Mouse (Mus musculus) limb, embryonic 13.5 days (tissue): Measurements from ENCODE around the gene Nav3. TPM values are rescaled to one million over a fixed set of nuclear protein-coding genes. Genes with fewer than 3 reads are reported as not detected.
"Not testable (repeated sequence)": the region's sequence is repeated elsewhere in the genome, so short reads cannot be mapped to it uniquely, and the experiment has no call there.

Experiments used
- ATAC-seq: fragments of 200-750 bp; cut with Nextera tagmentation; 2 replicates; pipeline ENCODE4 v1.8.0; 2017; ENCODE audit warnings: low read depth, moderate number of reproducible peaks, moderate TSS enrichment; ENCODE audit not compliant: low FRiP score
- H3K27ac ChIP-seq: fragments of 300-500 bp; sonication (generic); 2 replicates; pipeline ENCODE4 v1.5.1; 2015; ENCODE audit warnings: inconsistent platforms, mild to moderate bottlenecking, moderate library complexity
- H3K27me3 ChIP-seq: fragments of 300-500 bp; sonication (generic); 2 replicates; pipeline ENCODE4 v1.6.1; 2015; ENCODE audit warnings: mild to moderate bottlenecking, inconsistent platforms
- H3K36me3 ChIP-seq: fragments of 300-500 bp; sonication (generic); 2 replicates; pipeline ENCODE4 v1.6.1; 2015; ENCODE audit warnings: inconsistent platforms, mild to moderate bottlenecking, moderate library complexity
- H3K4me1 ChIP-seq: fragments of 300-500 bp; sonication (generic); 2 replicates; pipeline ENCODE4 v1.6.1; 2015; ENCODE audit warnings: inconsistent platforms
- H3K4me2 ChIP-seq: fragments of 300-500 bp; sonication (generic); replicated peaks from 2 replicates; pipeline ENCODE4 v1.6.1; 2015; ENCODE audit warnings: inconsistent platforms, mild to moderate bottlenecking, moderate library complexity
- H3K4me3 ChIP-seq: fragments of 300-500 bp; sonication (generic); 2 replicates; pipeline ENCODE4 v1.5.1; 2015; ENCODE audit warnings: moderate library complexity, mild to moderate bottlenecking, inconsistent platforms
- H3K9ac ChIP-seq: fragments of 300-500 bp; sonication (generic); 2 replicates; pipeline ENCODE4 v1.6.1; 2015; ENCODE audit warnings: mild to moderate bottlenecking, inconsistent platforms
- H3K9me3 ChIP-seq: fragments of 300-500 bp; sonication (generic); 2 replicates; pipeline ENCODE4 v1.6.1; 2016; ENCODE audit warnings: inconsistent platforms
- WGBS: fragments of 180-500 bp; shearing (Covaris S2); methylation state at CpG from one replicate; pipeline ENCODE4 v1.1.7; 2015; 5-methylcytosine and 5-hydroxymethylcytosine counted together
- polyA plus RNA-seq: library from polyadenylated mRNA; unstranded; fragments of >200 nt; fragmentation: Nextera tagmentation; extraction: Ambion mirVana; gene quantifications from 2 replicates; pipeline ENCODE4 v1.2.1, GENCODE M21; 2015

The Nav3 gene
- polyA plus RNA-seq, 1 experiment from 2014 or later, result 5.5 TPM

DNA sequence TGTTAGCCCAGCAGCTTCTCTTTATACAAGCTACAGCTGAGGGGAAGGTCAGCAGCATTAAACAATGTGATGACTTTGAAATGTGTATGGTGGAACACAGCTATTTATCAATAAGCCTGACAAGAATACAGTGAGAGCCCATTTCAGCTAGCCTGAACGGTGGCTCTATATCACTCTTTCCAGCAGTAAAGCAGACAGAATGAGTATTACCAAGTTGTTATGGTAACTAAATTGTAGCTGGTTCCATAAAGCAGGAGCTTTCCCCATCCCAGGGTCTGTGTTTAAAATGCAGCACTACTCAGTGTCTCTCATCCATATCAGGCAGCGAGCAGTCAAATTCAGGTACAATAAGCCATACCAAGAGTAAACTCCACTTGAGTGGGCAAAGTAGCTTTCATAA lies 27.0 kb downstream of the Nav3 start:
- Histone ChIP-seq H3K27me3 (no peaks in the 10 kb centered on the region), H3K4me3 (no peak overlapping the region), H3K27ac (no peak overlapping the region), H3K4me2 (no peak overlapping the region), H3K4me1 (no peaks in the 10 kb centered on the region), H3K36me3 (no peaks in the 10 kb centered on the region), H3K9me3 (no peaks in the 10 kb centered on the region), H3K9ac (no peak overlapping the region)
- no peak for ATAC-seq
- 87% methylated on average over 2 of the region's 2 CpGs for WGBS

DNA sequence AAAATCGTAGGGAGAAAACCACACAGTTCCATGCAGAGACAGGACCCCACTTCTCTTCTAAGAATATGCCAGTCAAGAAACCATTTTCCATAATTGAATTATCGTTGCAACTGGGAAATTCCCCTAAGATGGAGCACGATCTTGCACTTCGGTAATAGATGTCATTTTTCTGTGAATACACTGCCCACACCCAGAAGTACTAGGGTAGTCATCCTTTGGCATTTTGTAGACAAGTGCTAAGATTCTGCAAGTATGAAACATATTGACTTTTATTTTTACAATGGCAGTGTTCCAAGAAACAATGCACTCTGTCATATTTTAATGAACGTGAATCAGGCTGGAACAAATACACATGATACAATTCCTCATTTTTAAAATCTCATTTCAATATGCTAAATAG lies 34.5 kb downstream of the Nav3 start:
- H3K4me3 ChIP-seq, result no peak overlapping the region
- no peaks in the 10 kb centered on the region for H3K27me3 ChIP-seq
- H3K36me3 ChIP-seq, result no peaks in the 10 kb centered on the region
- ATAC-seq, result no peak
- 80% methylated on average over 5 of the region's 5 CpGs for WGBS
- no peak overlapping the region for H3K27ac ChIP-seq
- no peaks in the 10 kb centered on the region for H3K4me1 ChIP-seq
- H3K9ac ChIP-seq, result no peak overlapping the region
- H3K9me3 ChIP-seq, result no peaks in the 10 kb centered on the region
- no peak overlapping the region for H3K4me2 ChIP-seq

DNA sequence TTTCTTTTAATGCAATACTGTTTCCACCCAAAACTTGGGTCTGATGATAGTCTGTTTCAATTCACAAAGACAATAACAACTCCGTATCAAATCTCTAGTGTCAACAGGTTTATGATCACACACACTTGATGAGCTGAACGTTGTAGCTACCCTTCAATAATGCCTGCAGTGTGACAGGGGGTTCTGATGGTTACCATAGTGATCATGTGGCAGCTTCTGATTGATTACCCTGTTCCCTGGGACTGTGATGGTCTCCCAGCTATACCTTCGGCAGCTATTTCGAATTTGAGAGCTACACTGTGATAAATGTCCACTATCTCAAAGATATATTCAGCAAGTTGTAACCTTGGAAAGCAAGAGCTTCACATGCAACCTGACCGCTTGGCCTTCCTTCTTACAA lies 39.0 kb downstream of the Nav3 start:
- no peak overlapping the region for H3K9ac ChIP-seq
- no peak overlapping the region for H3K4me2 ChIP-seq
- no peaks in the 10 kb centered on the region for H3K27me3 ChIP-seq
- no peaks in the 10 kb centered on the region for H3K9me3 ChIP-seq
- WGBS, result 74% methylated on average over 5 of the region's 5 CpGs
- no peaks in the 10 kb centered on the region for H3K36me3 ChIP-seq
- H3K4me3 ChIP-seq, result no peak overlapping the region
- ATAC-seq, result no peak
- H3K27ac ChIP-seq, result no peak overlapping the region
- H3K4me1 ChIP-seq, result no peaks in the 10 kb centered on the region

DNA sequence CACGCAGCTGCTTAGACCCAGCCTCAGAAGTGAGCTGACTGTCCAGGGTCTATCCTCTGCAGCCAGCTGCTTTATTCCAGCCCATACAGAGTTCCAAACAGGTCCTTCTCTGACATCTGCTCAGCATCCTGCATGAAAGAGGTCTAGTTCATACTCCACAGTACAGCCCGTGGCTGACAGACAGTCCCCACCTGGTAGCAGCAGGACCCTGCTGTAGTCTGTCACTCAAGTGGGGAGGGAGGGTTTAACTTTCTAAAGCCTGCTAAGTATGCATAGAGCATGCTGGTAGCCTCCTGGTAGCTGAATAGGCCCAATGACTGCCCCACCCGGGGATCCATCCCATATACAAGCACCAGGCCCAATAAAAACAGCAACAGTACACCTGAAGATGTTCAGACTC lies 40.4 kb downstream of the Nav3 start:
- Histone ChIP-seq H3K4me2 (no peak overlapping the region), H3K4me3 (no peak overlapping the region), H3K36me3 (no peaks in the 10 kb centered on the region), H3K4me1 (no peaks in the 10 kb centered on the region), H3K9ac (no peak overlapping the region), H3K27ac (no peak overlapping the region), H3K9me3 (no peaks in the 10 kb centered on the region), H3K27me3 (no peaks in the 10 kb centered on the region)
- WGBS, result 45% methylated on average over 3 of the region's 3 CpGs
- ATAC-seq, result no peak

DNA sequence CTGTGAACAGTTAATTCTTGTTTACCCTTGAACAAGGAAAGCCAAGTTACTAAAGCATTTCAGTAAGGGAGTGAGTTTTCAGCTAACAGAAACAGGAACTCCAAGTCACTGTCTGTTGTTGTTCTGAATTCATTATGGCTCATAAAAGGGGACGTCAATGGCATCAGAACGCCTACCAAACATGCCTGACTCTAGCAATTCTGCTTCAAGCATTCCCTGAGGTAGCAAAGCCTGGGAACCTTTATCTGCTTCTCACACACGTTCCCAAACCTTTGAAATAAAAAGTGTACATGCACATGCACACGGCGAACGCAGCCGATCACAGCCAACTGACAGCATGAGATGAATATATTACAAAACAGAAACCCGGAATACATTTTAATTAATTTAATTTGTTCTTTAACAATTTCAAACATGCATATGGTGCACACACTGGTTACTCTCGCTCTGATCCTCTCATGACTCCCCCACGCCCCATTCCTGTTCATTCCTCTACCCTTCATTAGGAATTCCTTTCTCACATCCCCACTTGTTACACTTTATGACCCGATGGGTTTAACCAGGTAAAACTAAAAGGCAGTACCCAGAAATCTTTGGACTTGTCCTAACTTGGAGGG lies 42.6 kb downstream of the Nav3 start:
- no peaks in the 10 kb centered on the region for H3K4me1 ChIP-seq
- no peak for ATAC-seq
- H3K27ac ChIP-seq, result no peak overlapping the region
- H3K9ac ChIP-seq, result no peak overlapping the region
- WGBS, result 76% methylated on average over 11 of the region's 11 CpGs
- H3K4me3 ChIP-seq, result no peak overlapping the region
- no peaks in the 10 kb centered on the region for H3K36me3 ChIP-seq
- H3K27me3 ChIP-seq, result no peaks in the 10 kb centered on the region
- H3K9me3 ChIP-seq, result no peaks in the 10 kb centered on the region
- H3K4me2 ChIP-seq, result no peak overlapping the region

DNA sequence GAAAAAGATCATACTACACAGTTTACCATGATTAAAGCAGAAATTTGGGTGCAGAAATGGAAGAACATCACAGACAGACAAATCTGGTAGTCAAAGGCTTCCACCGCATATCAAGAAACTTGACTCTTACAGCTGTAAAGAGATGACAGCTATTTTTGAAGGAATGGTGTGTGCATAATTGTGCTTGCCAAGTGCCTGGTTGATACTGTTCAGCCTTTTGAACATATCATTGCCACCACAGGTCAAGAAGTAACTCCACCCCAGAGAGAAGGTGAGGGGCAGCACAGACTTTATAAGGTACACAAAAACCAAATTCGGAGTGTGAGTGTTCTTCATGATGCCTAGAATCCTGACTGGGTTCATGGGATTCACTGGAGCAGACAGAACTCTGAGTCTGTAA lies 53.1 kb downstream of the Nav3 start:
- H3K4me1 ChIP-seq, result no peaks in the 10 kb centered on the region
- 89% methylated on average over 2 of the region's 2 CpGs for WGBS
- no peak overlapping the region for H3K4me3 ChIP-seq
- H3K4me2 ChIP-seq, result no peak overlapping the region
- no peaks in the 10 kb centered on the region for H3K27me3 ChIP-seq
- H3K9ac ChIP-seq, result no peak overlapping the region
- H3K9me3 ChIP-seq, result no peaks in the 10 kb centered on the region
- ATAC-seq, result no peak
- no peaks in the 10 kb centered on the region for H3K36me3 ChIP-seq
- no peak overlapping the region for H3K27ac ChIP-seq

DNA sequence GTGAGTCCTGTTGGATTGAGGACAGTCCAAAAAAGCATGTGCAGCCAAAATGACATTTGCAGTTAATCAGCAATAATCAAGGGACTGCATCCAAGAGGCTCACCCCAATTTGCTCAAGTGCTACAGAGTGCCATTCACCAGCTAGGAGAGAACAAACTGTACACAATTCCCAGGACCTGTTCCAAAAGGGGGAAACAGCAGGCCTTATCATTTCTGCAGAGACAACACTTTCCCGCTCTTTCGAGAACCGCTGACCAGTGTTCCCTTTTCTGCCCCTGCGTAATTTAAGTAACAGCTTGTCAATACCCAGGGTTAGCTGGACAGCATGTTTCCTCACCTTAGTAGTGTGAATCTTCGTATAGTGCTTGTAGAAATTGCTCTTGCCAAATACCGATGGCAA lies 55.4 kb downstream of the Nav3 start:
- ATAC-seq, result no peak

DNA sequence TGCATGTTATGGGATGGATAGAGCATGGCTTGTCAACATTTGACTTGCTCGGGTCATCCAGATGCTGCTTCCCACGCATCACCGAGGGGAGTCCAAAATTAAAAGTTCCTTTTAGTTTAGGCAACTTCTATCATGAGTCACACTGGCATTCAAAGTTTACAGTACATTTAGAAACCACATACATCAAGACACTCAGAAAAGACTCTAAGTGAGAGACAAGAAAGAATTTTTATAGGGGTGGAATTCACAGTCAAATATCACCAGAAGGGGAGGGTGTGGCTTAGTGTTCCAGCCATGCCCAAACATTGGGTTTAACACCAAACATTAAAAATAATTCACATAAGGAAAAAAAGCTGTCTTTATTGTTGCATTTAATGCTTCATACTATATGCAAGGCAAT lies 57.4 kb downstream of the Nav3 start:
- no peak overlapping the region for H3K4me2 ChIP-seq
- no peaks in the 10 kb centered on the region for H3K9me3 ChIP-seq
- H3K4me1 ChIP-seq, result no peaks in the 10 kb centered on the region
- no peaks in the 10 kb centered on the region for H3K27me3 ChIP-seq
- H3K36me3 ChIP-seq, result no peaks in the 10 kb centered on the region
- ATAC-seq, result no peak
- WGBS, result 85% methylated on average over 3 of the region's 3 CpGs
- H3K4me3 ChIP-seq, result no peak overlapping the region
- no peak overlapping the region for H3K9ac ChIP-seq
- H3K27ac ChIP-seq, result no peak overlapping the region

More for the DNA sequence above, 55.4 kb downstream of the Nav3 start:
- H3K36me3 ChIP-seq, result no peaks in the 10 kb centered on the region
- no peak overlapping the region for H3K4me3 ChIP-seq
- 84% methylated on average over 6 of the region's 6 CpGs for WGBS
- H3K27me3 ChIP-seq, result no peaks in the 10 kb centered on the region
- H3K27ac ChIP-seq, result no peak overlapping the region
- H3K4me2 ChIP-seq, result no peak overlapping the region
- no peak overlapping the region for H3K9ac ChIP-seq
- no peaks in the 10 kb centered on the region for H3K4me1 ChIP-seq
- no peaks in the 10 kb centered on the region for H3K9me3 ChIP-seq

DNA sequence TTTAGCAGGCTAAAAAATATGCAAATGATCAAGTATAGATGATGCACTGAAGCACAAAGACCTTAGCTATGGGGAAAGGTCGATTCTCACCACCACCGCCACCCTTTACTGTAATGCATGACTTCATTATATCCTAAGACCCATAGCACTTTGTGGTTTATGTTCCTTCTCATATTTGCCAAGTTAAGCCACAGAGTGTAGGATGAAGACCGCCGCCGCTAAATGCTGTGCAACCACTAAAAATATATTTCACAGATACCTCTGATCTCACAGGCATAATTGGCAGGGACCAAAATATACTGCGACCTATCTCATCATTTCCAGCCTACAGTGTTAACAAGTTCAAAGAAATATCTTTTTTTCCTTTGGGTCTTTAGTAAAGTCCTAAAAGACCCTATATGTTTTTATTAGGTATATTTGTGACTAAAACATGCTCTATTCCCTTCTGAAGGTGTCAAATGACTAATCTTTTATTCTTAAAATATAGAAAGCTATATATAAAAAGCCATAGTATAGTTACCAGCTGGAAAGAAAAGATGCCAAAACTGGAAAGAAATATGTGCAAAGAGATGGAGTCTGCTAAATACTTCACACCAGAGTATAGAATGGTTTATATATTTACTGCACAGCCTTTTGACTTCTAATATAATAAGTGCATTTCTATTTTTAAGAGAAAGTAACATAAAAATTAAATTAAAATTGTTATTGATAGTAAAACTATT lies 69.4 kb downstream of the Nav3 start:
- Histone ChIP-seq H3K36me3 (no peaks in the 10 kb centered on the region), H3K9ac (no peak overlapping the region), H3K27ac (no peak overlapping the region), H3K4me3 (no peak overlapping the region), H3K4me1 (no peaks in the 10 kb centered on the region), H3K4me2 (no peak overlapping the region), H3K9me3 (no peaks in the 10 kb centered on the region), H3K27me3 (no peaks in the 10 kb centered on the region)
- WGBS, result 83% methylated on average over 6 of the region's 6 CpGs
- no peak for ATAC-seq

DNA sequence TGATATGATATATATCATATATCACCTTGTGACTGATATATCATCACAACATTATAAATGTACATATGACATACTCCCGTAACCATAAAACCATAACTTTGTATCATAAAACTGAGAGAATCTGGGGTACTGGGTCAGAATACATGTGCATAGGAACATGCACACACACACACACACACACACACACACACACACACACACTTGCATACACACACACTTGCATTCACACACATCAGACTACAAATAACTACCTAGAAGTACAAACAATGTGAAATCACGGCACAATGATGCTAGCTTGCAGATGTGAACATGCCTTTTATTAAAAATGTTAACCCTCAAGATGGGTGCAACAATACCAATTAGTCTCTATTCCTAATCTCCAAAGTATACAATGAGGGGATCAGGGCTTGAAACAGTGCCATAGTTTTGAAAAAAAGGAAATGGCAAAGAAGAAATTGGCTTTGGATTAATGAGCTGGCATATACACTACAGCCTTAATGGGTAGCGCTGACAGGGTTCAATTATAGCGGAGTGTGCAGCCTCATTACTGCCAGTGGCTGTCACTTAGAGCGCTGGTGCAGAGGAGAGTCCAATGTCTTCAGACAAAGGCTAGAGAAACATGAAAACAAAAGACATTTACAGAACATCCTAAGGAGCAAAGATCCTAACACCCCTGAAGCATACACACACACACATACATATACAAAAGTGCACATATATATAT lies 72.3 kb downstream of the Nav3 start:
- not testable (repeated sequence) for H3K27ac ChIP-seq, H3K9ac ChIP-seq, H3K4me1 ChIP-seq, H3K4me2 ChIP-seq, H3K9me3 ChIP-seq, ATAC-seq, H3K27me3 ChIP-seq, H3K36me3 ChIP-seq, H3K4me3 ChIP-seq
- 80% methylated on average over 5 of the region's 5 CpGs for WGBS

DNA sequence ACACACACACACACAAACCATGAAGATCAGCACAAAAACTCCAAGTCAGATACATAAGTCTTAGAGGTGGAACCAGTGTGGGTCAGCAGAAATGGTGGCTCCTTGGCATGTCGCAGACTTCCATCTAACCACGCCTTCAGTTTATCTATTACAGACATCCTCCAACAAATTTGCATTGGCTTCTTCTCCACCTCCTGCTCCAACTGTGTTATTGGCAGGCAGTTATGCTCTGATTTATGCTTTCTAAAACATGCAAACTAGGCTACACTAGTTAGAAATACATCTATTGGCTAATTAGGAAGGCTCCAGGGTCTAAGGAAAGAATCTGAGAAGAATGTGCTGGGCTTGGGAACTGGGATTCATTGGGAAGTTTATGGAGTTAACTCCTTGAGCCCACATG lies 75.2 kb downstream of the Nav3 start:
- Histone ChIP-seq H3K36me3 (no peaks in the 10 kb centered on the region), H3K27ac (no peak overlapping the region), H3K27me3 (no peaks in the 10 kb centered on the region), H3K4me3 (no peak overlapping the region), H3K4me1 (no peaks in the 10 kb centered on the region), H3K9me3 (no peaks in the 10 kb centered on the region), H3K9ac (no peak overlapping the region), H3K4me2 (no peak overlapping the region)
- 92% methylated on average over 2 of the region's 2 CpGs for WGBS
- ATAC-seq, result no peak

DNA sequence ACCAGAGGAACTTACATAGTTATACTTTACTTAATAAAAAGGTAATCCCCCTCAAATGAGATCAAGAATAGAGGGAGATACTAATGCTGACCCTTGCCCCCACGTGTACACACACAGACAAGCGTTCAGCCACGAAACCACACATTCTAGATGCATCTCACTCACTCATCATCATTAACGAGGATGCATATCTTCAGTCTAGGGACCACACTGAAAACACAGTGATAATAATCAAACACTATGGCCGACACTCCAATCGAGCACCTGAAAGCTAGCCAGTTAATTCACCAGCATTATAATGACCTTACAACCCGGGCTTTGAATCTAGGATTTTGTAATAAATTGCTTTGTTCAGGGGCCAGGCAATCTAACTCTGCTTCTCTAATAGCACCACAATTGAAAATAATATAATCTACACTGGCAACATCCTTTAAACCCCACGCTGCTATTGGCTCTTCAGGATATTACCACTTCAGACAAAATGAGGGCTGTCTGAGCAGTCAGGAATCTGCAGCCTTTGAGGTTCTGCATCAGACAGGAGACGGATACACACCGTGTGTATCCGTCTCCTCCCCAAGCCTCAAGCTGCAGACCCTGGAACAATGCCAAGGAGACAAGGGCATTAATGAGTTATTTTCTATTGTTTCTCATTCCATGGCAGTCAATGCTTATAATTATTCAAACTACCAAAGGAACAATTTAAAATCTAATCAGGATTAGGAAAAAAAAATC lies 83.1 kb downstream of the Nav3 start:
- Histone ChIP-seq H3K4me1 (no peaks in the 10 kb centered on the region), H3K9me3 (no peaks in the 10 kb centered on the region), H3K27ac (no peak overlapping the region), H3K27me3 (no peaks in the 10 kb centered on the region), H3K9ac (no peak overlapping the region), H3K36me3 (no peaks in the 10 kb centered on the region), H3K4me2 (no peak overlapping the region), H3K4me3 (no peak overlapping the region)
- 80% methylated on average over 11 of the region's 11 CpGs for WGBS
- ATAC-seq, result no peak
